Mouse (Mus musculus): ENCODE results near the gene Ppp1r3d. TPM values are rescaled to one million over a fixed set of nuclear protein-coding genes. Genes with fewer than 3 reads are reported as not detected.
A peak's percentile ranks its signal among the peaks of the same experiment; 100 is the strongest.

Ppp1r3d gene
- polyA plus RNA-seq, 1 experiment from 2014 or later = 2.3 TPM

GRCm38 (mm10) chr2:178428183-178428582 lies 13.9 kb upstream of the Ppp1r3d start:
- peaks cover 14% of the 10 kb centered on the region for H3K4me1 ChIP-seq
- WGBS = 80% methylated on average over 9 of the region's 9 CpGs
- no peak for DNase-seq (ENCODE audit: low spot score)

GRCm38 (mm10) chr2:178427181-178427580 lies 12.9 kb upstream of the Ppp1r3d start:
- peaks cover 24% of the 10 kb centered on the region for H3K4me1 ChIP-seq
- no peak for DNase-seq (ENCODE audit: low spot score)
- H3K36me3 ChIP-seq = no peaks in the 10 kb centered on the region
- no peaks in the 10 kb centered on the region for H3K9me3 ChIP-seq (replicated peaks)
- H3K27me3 ChIP-seq (ENCODE audit: low read depth, poor library complexity, severe bottlenecking) = no peaks in the 10 kb centered on the region
- WGBS = 87% methylated on average over 5 of the region's 5 CpGs
- H3K27ac ChIP-seq = no peak overlapping the region
- H3K4me3 ChIP-seq = no peak overlapping the region

More at GRCm38 (mm10) chr2:178428183-178428582, 13.9 kb upstream of the Ppp1r3d start:
- Histone ChIP-seq H3K27me3 (ENCODE audit: low read depth, poor library complexity, severe bottlenecking) (no peaks in the 10 kb centered on the region), H3K9me3 (replicated peaks) (no peaks in the 10 kb centered on the region), H3K27ac (no peak overlapping the region), H3K4me3 (no peak overlapping the region), H3K36me3 (no peaks in the 10 kb centered on the region)

GRCm38 (mm10) chr2:178426229-178426628 lies 12.0 kb upstream of the Ppp1r3d start:
- H3K36me3 ChIP-seq = no peaks in the 10 kb centered on the region
- no peak overlapping the region for H3K27ac ChIP-seq
- WGBS = 46% methylated on average over 4 of the region's 4 CpGs
- H3K4me3 ChIP-seq = no peak overlapping the region
- peak; percentile 28 for DNase-seq (ENCODE audit: low spot score)
- H3K9me3 ChIP-seq (replicated peaks) = no peaks in the 10 kb centered on the region
- peaks cover 28% of the 10 kb centered on the region for H3K4me1 ChIP-seq
- H3K27me3 ChIP-seq (ENCODE audit: low read depth, poor library complexity, severe bottlenecking) = no peaks in the 10 kb centered on the region

GRCm38 (mm10) chr2:178423223-178423622 lies 9.0 kb upstream of the Ppp1r3d start:
- H3K9me3 ChIP-seq (replicated peaks) = no peaks in the 10 kb centered on the region
- peak overlapping the region; percentile 91 for H3K27ac ChIP-seq
- peaks cover 14% of the 10 kb centered on the region for H3K36me3 ChIP-seq
- H3K4me3 ChIP-seq = no peak overlapping the region
- 79% methylated on average over 5 of the region's 5 CpGs for WGBS
- DNase-seq (ENCODE audit: low spot score) = peak; percentile 32
- H3K4me1 ChIP-seq = peaks cover 35% of the 10 kb centered on the region
- H3K27me3 ChIP-seq (ENCODE audit: low read depth, poor library complexity, severe bottlenecking) = no peaks in the 10 kb centered on the region

GRCm38 (mm10) chr2:178422186-178422585 lies 7.9 kb upstream of the Ppp1r3d start:
- peak; percentile 63 for DNase-seq (ENCODE audit: low spot score)
- Histone ChIP-seq H3K36me3 (peaks cover 20% of the 10 kb centered on the region), H3K4me1 (peaks cover 35% of the 10 kb centered on the region), H3K9me3 (replicated peaks) (no peaks in the 10 kb centered on the region), H3K27me3 (ENCODE audit: low read depth, poor library complexity, severe bottlenecking) (no peaks in the 10 kb centered on the region), H3K27ac (peak overlapping the region; percentile 91), H3K4me3 (0 out of 2 replicates have a peak overlapping the region, but pooled peaks have one; percentile 13)
- 14% methylated on average over 2 of the region's 3 CpGs for WGBS

GRCm38 (mm10) chr2:178421603-178422002 lies 7.3 kb upstream of the Ppp1r3d start:
- Histone ChIP-seq H3K4me3 (no peak overlapping the region), H3K9me3 (replicated peaks) (no peaks in the 10 kb centered on the region), H3K4me1 (peaks cover 35% of the 10 kb centered on the region), H3K36me3 (peaks cover 20% of the 10 kb centered on the region), H3K27me3 (ENCODE audit: low read depth, poor library complexity, severe bottlenecking) (no peaks in the 10 kb centered on the region), H3K27ac (peak overlapping the region; percentile 91)
- WGBS = 38% methylated on average over 6 of the region's 6 CpGs
- peak; percentile 46 for DNase-seq (ENCODE audit: low spot score)

GRCm38 (mm10) chr2:178420576-178420975 lies 6.3 kb upstream of the Ppp1r3d start:
- peak overlapping the region; percentile 91 for H3K27ac ChIP-seq
- peaks cover 20% of the 10 kb centered on the region for H3K36me3 ChIP-seq
- 81% methylated on average over 9 of the region's 9 CpGs for WGBS
- no peaks in the 10 kb centered on the region for H3K27me3 ChIP-seq (ENCODE audit: low read depth, poor library complexity, severe bottlenecking)
- H3K9me3 ChIP-seq (replicated peaks) = no peaks in the 10 kb centered on the region
- H3K4me1 ChIP-seq = peaks cover 36% of the 10 kb centered on the region
- H3K4me3 ChIP-seq = no peak overlapping the region
- DNase-seq (ENCODE audit: low spot score) = no peak

- peaks cover 20% of the 10 kb centered on the region for H3K36me3 ChIP-seq
- DNase-seq (ENCODE audit: low spot score) = peak; percentile 26
- H3K27ac ChIP-seq = no peak overlapping the region
- WGBS = 76% methylated on average over 4 of the region's 4 CpGs
- no peaks in the 10 kb centered on the region for H3K9me3 ChIP-seq (replicated peaks)
- peaks cover 23% of the 10 kb centered on the region for H3K27me3 ChIP-seq (ENCODE audit: low read depth, poor library complexity, severe bottlenecking)
- H3K4me3 ChIP-seq = no peak overlapping the region
- H3K4me1 ChIP-seq = peaks cover 51% of the 10 kb centered on the region
Observed at GRCm38 (mm10) chr2:178416970-178417369, 2.7 kb upstream of the Ppp1r3d start.

GRCm38 (mm10) chr2:178416427-178416826 lies 2.2 kb upstream of the Ppp1r3d start:
- Histone ChIP-seq H3K27me3 (ENCODE audit: low read depth, poor library complexity, severe bottlenecking) (peaks cover 27% of the 10 kb centered on the region), H3K36me3 (peaks cover 20% of the 10 kb centered on the region), H3K27ac (no peak overlapping the region), H3K4me3 (no peak overlapping the region), H3K4me1 (peaks cover 51% of the 10 kb centered on the region), H3K9me3 (replicated peaks) (no peaks in the 10 kb centered on the region)
- WGBS = 76% methylated on average over 13 of the region's 13 CpGs
- DNase-seq (ENCODE audit: low spot score) = peak; percentile 28

- Histone ChIP-seq H3K27me3 (ENCODE audit: low read depth, poor library complexity, severe bottlenecking) (peaks cover 27% of the 10 kb centered on the region), H3K4me3 (peak overlapping the region; percentile 86), H3K27ac (peak overlapping the region; percentile 85; the same call in 1 of the 2 replicates), H3K9me3 (replicated peaks) (no peaks in the 10 kb centered on the region), H3K4me1 (peaks cover 42% of the 10 kb centered on the region), H3K36me3 (peaks cover 14% of the 10 kb centered on the region)
- WGBS = 40% methylated on average over 3 of the region's 3 CpGs
- DNase-seq (ENCODE audit: low spot score) = no peak
Observed at GRCm38 (mm10) chr2:178415150-178415448, 827 bp upstream of the Ppp1r3d start.

- peaks cover 10% of the 10 kb centered on the region for H3K36me3 ChIP-seq
- no peak for DNase-seq (ENCODE audit: low spot score)
- 15% methylated on average over 75 of the region's 75 CpGs for WGBS
- peaks cover 42% of the 10 kb centered on the region for H3K4me1 ChIP-seq
- H3K27me3 ChIP-seq (ENCODE audit: low read depth, poor library complexity, severe bottlenecking) = peaks cover 27% of the 10 kb centered on the region
- H3K9me3 ChIP-seq (replicated peaks) = no peaks in the 10 kb centered on the region
- peak overlapping the region; percentile 85 for H3K27ac ChIP-seq
- peak overlapping the region; percentile 86 for H3K4me3 ChIP-seq
Observed at GRCm38 (mm10) chr2:178413481-178414260, 601 bp downstream of the Ppp1r3d start.

- Histone ChIP-seq H3K9me3 (replicated peaks) (no peaks in the 10 kb centered on the region), H3K36me3 (peaks cover 4% of the 10 kb centered on the region), H3K27ac (0 out of 2 replicates have a peak overlapping the region, but pooled peaks have one; percentile 85), H3K4me3 (peak overlapping the region; percentile 86), H3K27me3 (ENCODE audit: low read depth, poor library complexity, severe bottlenecking) (peaks cover 27% of the 10 kb centered on the region), H3K4me1 (peaks cover 42% of the 10 kb centered on the region)
- DNase-seq (ENCODE audit: low spot score) = no peak
- 67% methylated on average over 13 of the region's 13 CpGs for WGBS
Observed at GRCm38 (mm10) chr2:178413081-178413480, 1.2 kb downstream of the Ppp1r3d start.

- DNase-seq (ENCODE audit: low spot score) = peak; percentile 31
- H3K9me3 ChIP-seq (replicated peaks) = 0 out of 2 replicates have a peak, but pooled peaks cover 2% of the 10 kb centered on the region
- 79% methylated on average over 6 of the region's 6 CpGs for WGBS
- H3K36me3 ChIP-seq = no peaks in the 10 kb centered on the region; the same call in 1 of the 2 replicates
- no peak overlapping the region for H3K27ac ChIP-seq
- H3K4me3 ChIP-seq = no peak overlapping the region
- H3K4me1 ChIP-seq = peaks cover 42% of the 10 kb centered on the region
- peaks cover 27% of the 10 kb centered on the region for H3K27me3 ChIP-seq (ENCODE audit: low read depth, poor library complexity, severe bottlenecking)
Observed at GRCm38 (mm10) chr2:178412598-178412997, 1.7 kb downstream of the Ppp1r3d start.

Data from limb, embryonic 10.5 days (tissue).